Mouse (Mus musculus) forebrain, embryonic 12.5 days (tissue): Measurements from ENCODE around the gene Pcyt1a. TPM values are rescaled to one million over a fixed set of nuclear protein-coding genes. Genes with fewer than 3 reads are reported as not detected.
"Not testable (repeated sequence)": the region's sequence is repeated elsewhere in the genome, so short reads cannot be mapped to it uniquely, and the experiment has no call there.

Experiments used
- ATAC-seq: fragments of 200-750 bp; cut with Nextera tagmentation; 2 replicates; pipeline ENCODE4 v1.8.0; 2017; ENCODE audit warnings: moderate TSS enrichment; ENCODE audit not compliant: low FRiP score
- H3K27ac ChIP-seq: fragments of 300-500 bp; sonication (generic); 2 replicates; pipeline ENCODE4 v1.5.1; 2016; ENCODE audit warnings: mild to moderate bottlenecking
- H3K27me3 ChIP-seq: fragments of 300-500 bp; sonication (generic); 2 replicates; pipeline ENCODE4 v1.6.1; 2016; ENCODE audit warnings: mild to moderate bottlenecking
- H3K36me3 ChIP-seq: fragments of 300-500 bp; sonication (generic); replicated peaks from 2 replicates; pipeline ENCODE4 v1.6.1; 2016; ENCODE audit warnings: mild to moderate bottlenecking
- H3K4me1 ChIP-seq: fragments of 300-500 bp; sonication (generic); 2 replicates; pipeline ENCODE4 v1.6.1; 2016
- H3K4me2 ChIP-seq: fragments of 300-500 bp; sonication (generic); 2 replicates; pipeline ENCODE4 v1.6.1; 2016; ENCODE audit warnings: mild to moderate bottlenecking, moderate library complexity
- H3K4me3 ChIP-seq: fragments of 300-500 bp; sonication (generic); replicated peaks from 2 replicates; pipeline ENCODE4 v1.5.1; 2016; ENCODE audit warnings: mild to moderate bottlenecking
- H3K9ac ChIP-seq: fragments of 300-500 bp; sonication (generic); 2 replicates; pipeline ENCODE4 v1.6.1; 2016; ENCODE audit warnings: mild to moderate bottlenecking
- H3K9me3 ChIP-seq: fragments of 300-500 bp; sonication (generic); 2 replicates; pipeline ENCODE4 v1.6.1; 2016
- WGBS: fragments of 180-500 bp; shearing (Covaris S2); methylation state at CpG from one replicate; pipeline ENCODE4 v1.1.7; 2016; 5-methylcytosine and 5-hydroxymethylcytosine counted together
- polyA plus RNA-seq: library from polyadenylated mRNA; unstranded; fragments of >200 nt; fragmentation: Nextera tagmentation; extraction: Ambion mirVana; gene quantifications from 2 replicates; pipeline ENCODE4 v1.2.1, GENCODE M21; 2016

Pcyt1a gene
- polyA plus RNA-seq, 1 experiment from 2014 or later: 42.7 TPM

DNA sequence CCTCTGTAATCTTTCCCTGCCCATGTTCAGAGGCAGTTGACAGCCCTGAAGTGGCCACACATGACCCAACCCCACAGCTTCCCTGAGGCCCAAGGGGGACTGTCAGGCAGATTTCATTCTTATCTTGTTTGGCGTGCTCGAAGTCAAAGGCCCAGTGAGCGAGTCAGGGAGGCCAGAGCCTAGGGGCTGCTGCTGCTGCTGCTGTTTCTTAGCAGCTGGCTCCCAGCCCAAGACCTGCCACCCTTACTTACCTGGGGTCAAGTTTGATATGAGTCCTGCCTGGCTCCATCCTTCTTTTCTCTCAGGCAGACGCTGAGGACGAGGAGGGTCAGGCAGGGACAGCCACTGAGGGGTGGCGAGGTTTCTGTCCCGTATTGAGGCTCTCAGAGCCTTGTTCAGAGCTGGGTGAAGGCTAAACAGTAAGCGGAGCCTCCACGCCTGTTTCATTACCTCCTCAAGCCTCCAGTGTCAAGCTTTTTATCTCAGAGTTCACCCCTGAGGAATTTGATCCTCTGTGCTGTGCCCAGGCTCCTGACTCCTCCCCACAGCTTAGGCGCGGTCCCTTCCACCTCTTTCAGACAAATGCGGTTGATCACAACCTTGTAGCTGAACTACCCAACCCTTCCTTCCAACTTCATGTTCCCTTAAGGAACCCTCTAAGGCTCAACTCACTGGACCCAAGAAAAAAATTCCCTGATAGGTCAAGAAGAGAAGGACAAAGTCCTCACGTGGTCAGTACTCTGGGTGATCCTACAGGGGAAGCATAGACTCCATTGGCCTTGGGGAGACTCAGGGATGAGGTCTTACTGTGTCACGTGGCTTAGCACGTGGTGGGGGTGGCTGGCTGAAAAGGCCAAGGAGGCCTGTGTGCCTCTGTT lies 56.8 kb downstream of the Pcyt1a start, which contains the start of gene Slc51a:
Gene Slc51a (minus strand): TSS at position 646 of the 878 bp plus-strand sequence.
- 71% methylated on average over 15 of the region's 15 CpGs for WGBS
- Histone ChIP-seq H3K9ac (no peak within 1 kb of the TSS), H3K9me3 (no peaks in the 10 kb centered on the region)

DNA sequence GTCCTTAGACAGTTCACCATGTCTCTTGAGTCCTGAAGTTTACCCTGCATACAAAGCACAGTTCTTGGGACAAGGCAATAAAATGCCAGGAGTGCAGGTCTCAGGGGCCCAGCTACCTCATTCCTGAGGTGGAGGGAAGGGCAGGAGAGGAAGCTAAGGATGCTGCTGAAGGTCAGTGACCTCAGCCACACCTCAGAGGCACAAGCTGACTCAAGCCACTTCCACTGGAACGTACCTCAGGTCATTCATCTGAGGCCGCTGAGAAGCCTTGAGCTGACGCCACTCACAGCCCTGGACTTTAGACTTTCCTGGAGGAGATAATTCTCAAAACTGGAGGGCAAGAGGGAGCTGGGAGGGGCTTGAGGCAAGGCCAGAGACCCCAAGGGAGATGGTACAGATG lies 58.2 kb downstream of the Pcyt1a start:
- WGBS: 91% methylated on average over 3 of the region's 3 CpGs
- Histone ChIP-seq H3K4me1 (peaks cover 5% of the 10 kb centered on the region; the same call in 1 of the 2 replicates), H3K36me3 (no peaks in the 10 kb centered on the region), H3K27me3 (no peaks in the 10 kb centered on the region), H3K4me2 (no peak overlapping the region), H3K9me3 (no peaks in the 10 kb centered on the region), H3K27ac (no peak overlapping the region), H3K9ac (no peak overlapping the region), H3K4me3 (no peak overlapping the region)
- ATAC-seq: no peak

More for the DNA sequence above, 56.8 kb downstream of the Pcyt1a start, which contains the start of gene Slc51a:
- Histone ChIP-seq H3K4me2 (no peak within 1 kb of the TSS), H3K4me3 (no peak within 1 kb of the TSS), H3K27me3 (no peaks in the 10 kb centered on the region), H3K4me1 (peaks cover 5% of the 10 kb centered on the region; the same call in 1 of the 2 replicates), H3K36me3 (no peaks in the 10 kb centered on the region), H3K27ac (no peak within 1 kb of the TSS)
- ATAC-seq: no peak

- not testable (repeated sequence) for H3K27me3 ChIP-seq, H3K9ac ChIP-seq, ATAC-seq, H3K4me2 ChIP-seq, H3K9me3 ChIP-seq, H3K4me1 ChIP-seq, H3K36me3 ChIP-seq, H3K27ac ChIP-seq, H3K4me3 ChIP-seq
- 81% methylated on average over 6 of the region's 6 CpGs for WGBS
Observed at GRCm38 (mm10) chr16:32494371-32494770, 63.6 kb downstream of the Pcyt1a start.

- WGBS: 77% methylated on average over 3 of the region's 3 CpGs
Observed at GRCm38 (mm10) chr16:32495965-32496364, 65.2 kb downstream of the Pcyt1a start, which contains the start of gene Zdhhc19. Zdhhc19 (plus strand) TSS chr16:32496265.

DNA sequence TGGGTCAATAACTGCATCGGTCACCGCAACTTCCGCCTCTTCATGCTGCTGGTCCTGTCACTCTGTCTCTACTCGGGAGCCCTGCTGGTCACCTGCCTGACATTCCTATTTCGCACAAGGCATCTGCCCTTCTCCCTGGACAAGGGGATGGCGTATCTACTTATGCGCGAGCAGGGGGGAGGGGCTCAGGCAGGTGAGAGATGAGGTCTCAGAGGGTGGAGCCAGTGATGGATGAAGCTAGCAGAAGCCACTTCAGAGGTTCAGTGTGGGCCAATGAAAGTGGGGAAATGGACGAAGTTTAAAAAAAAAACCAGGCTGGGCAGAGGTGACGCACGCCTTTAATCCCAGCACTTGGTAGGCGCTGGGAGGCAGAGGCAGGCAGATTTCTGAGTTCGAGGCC lies 68.3 kb downstream of the Pcyt1a start:
- Histone ChIP-seq H3K4me1 (no peaks in the 10 kb centered on the region), H3K4me3 (no peak overlapping the region), H3K9me3 (no peaks in the 10 kb centered on the region), H3K27ac (no peak overlapping the region), H3K27me3 (no peaks in the 10 kb centered on the region), H3K36me3 (no peaks in the 10 kb centered on the region), H3K4me2 (no peak overlapping the region), H3K9ac (no peak overlapping the region)
- 70% methylated on average over 13 of the region's 13 CpGs for WGBS
- no peak for ATAC-seq

More at GRCm38 (mm10) chr16:32495965-32496364, 65.2 kb downstream of the Pcyt1a start, which contains the start of gene Zdhhc19:
- Histone ChIP-seq H3K27me3 (no peaks in the 10 kb centered on the region), H3K4me2 (no peak within 1 kb of the TSS), H3K4me3 (no peak within 1 kb of the TSS), H3K9ac (no peak within 1 kb of the TSS), H3K36me3 (no peaks in the 10 kb centered on the region), H3K4me1 (no peaks in the 10 kb centered on the region), H3K27ac (no peak within 1 kb of the TSS), H3K9me3 (no peaks in the 10 kb centered on the region)
- no peak for ATAC-seq

DNA sequence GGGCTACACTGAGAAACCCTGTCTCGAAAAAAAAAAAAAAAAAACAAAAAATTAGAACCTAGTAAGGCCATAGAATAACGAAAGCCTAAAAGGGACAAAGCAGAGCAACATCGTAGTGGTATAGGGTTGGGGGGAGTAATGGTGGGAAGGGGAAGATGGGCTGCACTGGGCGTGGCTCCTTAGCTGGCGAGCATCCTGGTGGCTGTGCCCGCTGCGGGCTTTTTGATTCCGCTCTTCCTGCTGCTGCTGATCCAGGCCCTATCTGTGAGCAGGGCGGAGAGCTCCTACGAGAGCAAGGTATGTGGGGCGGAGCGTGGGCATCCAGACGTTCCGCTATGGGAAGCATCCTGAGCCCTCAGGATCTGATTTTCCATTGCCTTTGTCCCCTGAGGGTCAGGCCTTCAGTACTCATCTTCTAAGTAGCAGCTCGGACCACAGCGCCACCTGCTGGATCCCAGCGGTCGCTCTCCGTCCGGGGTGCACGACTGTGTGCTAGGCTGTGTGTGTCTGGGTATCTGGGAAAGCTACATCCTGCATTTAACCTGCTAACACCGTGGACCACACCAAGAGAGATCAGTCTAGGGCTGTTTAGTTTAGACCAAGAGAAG lies 68.8 kb downstream of the Pcyt1a start:
- Histone ChIP-seq H3K9me3 (no peaks in the 10 kb centered on the region), H3K9ac (peak overlapping the region; percentile 63), H3K36me3 (no peaks in the 10 kb centered on the region), H3K27ac (peak overlapping the region; percentile 50; the same call in 1 of the 2 replicates), H3K4me2 (peak overlapping the region; percentile 64), H3K4me3 (peak overlapping the region; percentile 39), H3K4me1 (no peaks in the 10 kb centered on the region), H3K27me3 (no peaks in the 10 kb centered on the region)
- peak; percentile 93 for ATAC-seq
- 9% methylated on average over 22 of the region's 22 CpGs for WGBS

- no peaks in the 10 kb centered on the region for H3K27me3 ChIP-seq
- H3K9me3 ChIP-seq: no peaks in the 10 kb centered on the region
- 76% methylated on average over 7 of the region's 7 CpGs for WGBS
- no peak for ATAC-seq
- no peak overlapping the region for H3K4me3 ChIP-seq
- no peak overlapping the region for H3K4me2 ChIP-seq
- no peaks in the 10 kb centered on the region for H3K4me1 ChIP-seq
- no peaks in the 10 kb centered on the region for H3K36me3 ChIP-seq
- no peak overlapping the region for H3K27ac ChIP-seq
- H3K9ac ChIP-seq: no peak overlapping the region
Observed at GRCm38 (mm10) chr16:32501459-32501858, 70.7 kb downstream of the Pcyt1a start.

DNA sequence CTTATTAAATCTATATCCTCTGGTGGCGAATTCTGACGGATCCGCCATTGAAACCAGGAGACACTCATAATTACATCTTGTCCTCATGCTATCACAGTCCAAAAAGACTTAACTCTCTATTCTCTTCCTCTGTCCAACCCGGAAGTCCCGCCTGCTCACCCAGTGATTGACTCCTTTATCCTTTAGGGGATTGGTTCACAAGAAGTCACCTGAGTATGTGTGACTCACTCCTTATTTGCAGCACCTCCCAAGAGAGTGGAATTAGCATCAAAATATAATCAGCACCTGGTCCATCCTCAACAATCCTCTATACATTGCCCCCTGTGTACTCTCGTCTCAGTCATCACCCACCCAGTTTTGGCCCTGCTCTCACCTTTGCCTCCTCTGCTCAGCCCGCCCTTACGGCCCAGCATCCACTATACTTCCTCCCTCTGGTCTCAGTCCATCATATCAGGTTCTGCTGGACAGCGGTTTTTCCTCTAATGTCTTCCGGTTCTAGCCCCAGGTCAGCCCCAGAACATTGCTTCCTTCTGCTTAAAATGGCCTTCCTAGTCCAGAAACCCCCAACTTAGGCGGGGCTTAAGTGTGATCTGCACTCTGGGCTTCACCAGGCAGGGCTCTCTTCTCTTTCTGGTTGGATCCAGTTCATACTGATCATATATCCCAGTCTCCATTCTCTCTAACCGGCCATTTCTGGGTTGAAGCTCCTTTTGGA lies 72.1 kb downstream of the Pcyt1a start:
- H3K9me3 ChIP-seq: no peaks in the 10 kb centered on the region
- H3K4me2 ChIP-seq: no peak overlapping the region
- no peaks in the 10 kb centered on the region for H3K36me3 ChIP-seq
- no peaks in the 10 kb centered on the region for H3K4me1 ChIP-seq
- H3K9ac ChIP-seq: no peak overlapping the region
- no peaks in the 10 kb centered on the region for H3K27me3 ChIP-seq
- 89% methylated on average over 12 of the region's 12 CpGs for whole genome bisulfite sequencing
- H3K27ac ChIP-seq: no peak overlapping the region
- H3K4me3 ChIP-seq: no peak overlapping the region
- ATAC-seq: no peak

GRCm38 (mm10) chr16:32503633-32504032 lies 72.9 kb downstream of the Pcyt1a start:
- no peak for ATAC-seq
- Histone ChIP-seq H3K9me3 (no peaks in the 10 kb centered on the region), H3K4me3 (no peak overlapping the region), H3K27ac (no peak overlapping the region), H3K4me2 (no peak overlapping the region), H3K4me1 (no peaks in the 10 kb centered on the region), H3K36me3 (no peaks in the 10 kb centered on the region), H3K27me3 (no peaks in the 10 kb centered on the region), H3K9ac (no peak overlapping the region)
- 78% methylated on average over 6 of the region's 6 CpGs for WGBS

GRCm38 (mm10) chr16:32506298-32506697 lies 75.6 kb downstream of the Pcyt1a start:
- Histone ChIP-seq H3K36me3 (no peaks in the 10 kb centered on the region), H3K9me3 (no peaks in the 10 kb centered on the region), H3K4me2 (no peak overlapping the region), H3K9ac (no peak overlapping the region), H3K4me3 (no peak overlapping the region), H3K4me1 (peaks cover 16% of the 10 kb centered on the region), H3K27ac (no peak overlapping the region), H3K27me3 (no peaks in the 10 kb centered on the region)
- no peak for ATAC-seq
- WGBS: 79% methylated on average over 8 of the region's 8 CpGs

- no peak overlapping the region for H3K27ac ChIP-seq
- no peak overlapping the region for H3K9ac ChIP-seq
- H3K27me3 ChIP-seq: no peaks in the 10 kb centered on the region
- H3K4me2 ChIP-seq: no peak overlapping the region
- no peak overlapping the region for H3K4me3 ChIP-seq
- H3K9me3 ChIP-seq: no peaks in the 10 kb centered on the region
- H3K36me3 ChIP-seq: no peaks in the 10 kb centered on the region
- no peak for ATAC-seq
- H3K4me1 ChIP-seq: peaks cover 16% of the 10 kb centered on the region
- 76% methylated on average over 7 of the region's 7 CpGs for WGBS
Observed at GRCm38 (mm10) chr16:32506868-32507267, 76.1 kb downstream of the Pcyt1a start.

GRCm38 (mm10) chr16:32507407-32507806 lies 76.7 kb downstream of the Pcyt1a start:
- Histone ChIP-seq H3K36me3 (no peaks in the 10 kb centered on the region), H3K27ac (no peak overlapping the region), H3K9me3 (no peaks in the 10 kb centered on the region), H3K4me1 (peaks cover 16% of the 10 kb centered on the region), H3K27me3 (no peaks in the 10 kb centered on the region), H3K4me3 (no peak overlapping the region), H3K9ac (no peak overlapping the region), H3K4me2 (no peak overlapping the region)
- whole genome bisulfite sequencing: 24% methylated on average over 9 of the region's 9 CpGs
- ATAC-seq: no peak
